Mouse (Mus musculus): Measurements from ENCODE around the gene Gne.

GRCm38 (mm10) chr4:44084602-44085325 lies 787 bp upstream of the Gne start:
- TF ChIP-seq CTCF (IDR thresholded peaks at IDR 0.05; ENCODE audit: control insufficient read depth, insufficient read depth, insufficient replicate concordance, low read depth, low read length), result no peak
- TF ChIP-seq POLR2A (IDR thresholded peaks at IDR 0.05; ENCODE audit: control insufficient read depth, low read depth, low read length), result no peak
